Mouse (Mus musculus): ENCODE data around the gene 4930442H23Rik.

GRCm38 (mm10) chr10:81193991-81194774 lies 10.5 kb upstream of the 4930442H23Rik start:
- TF ChIP-seq CTCF (IDR thresholded peaks at IDR 0.05; ENCODE audit: low read depth, low read length) (no peak), TAL1 (conservative IDR thresholded peaks at IDR 0.05; ENCODE audit: low read depth, low read length) (no peak), GATA1 (IDR thresholded peaks at IDR 0.05; ENCODE audit: borderline replicate concordance, low read length) (no peak)
